In the genomic region with DNA sequence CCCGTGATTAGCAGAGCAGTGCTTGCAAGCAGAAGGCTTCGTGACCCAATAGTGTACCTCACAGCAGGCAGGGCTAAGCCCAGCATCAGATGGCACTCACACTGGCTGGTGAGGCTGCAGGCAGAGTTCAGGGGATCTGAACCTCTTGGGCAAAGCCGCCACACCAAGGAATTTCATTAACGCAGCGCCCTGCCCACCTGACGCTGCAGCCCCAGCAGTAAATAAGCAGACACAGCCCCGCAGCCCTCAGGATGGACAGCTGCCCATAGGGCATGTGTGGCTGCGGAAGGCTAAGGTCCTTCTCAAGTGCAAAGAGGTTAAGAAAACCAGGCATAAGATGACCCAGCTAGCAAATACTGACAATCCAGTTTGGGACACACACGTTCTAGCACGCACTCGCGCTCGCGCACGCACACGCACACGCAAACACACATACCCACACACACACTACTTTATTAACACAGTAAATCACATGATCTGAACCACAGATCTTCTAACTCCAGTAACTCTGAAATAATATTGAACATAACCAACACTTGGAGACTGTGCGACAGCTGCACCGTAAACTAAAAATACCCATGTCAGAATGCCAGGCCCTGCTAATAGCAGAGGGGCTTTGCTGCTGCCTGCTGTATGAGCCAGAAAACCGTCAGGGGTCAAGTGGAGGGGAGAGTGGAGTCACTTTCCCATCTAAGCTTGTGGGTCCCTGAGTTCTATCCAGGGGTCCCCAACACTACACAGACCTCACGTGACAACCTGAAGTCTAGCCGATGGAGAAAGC, we compare ENCODE assay signal across 8 mouse cellular contexts. TPM values are rescaled to one million over a fixed set of nuclear protein-coding genes. Genes with fewer than 3 reads are reported as not detected.
DNase-seq lines count a peak whose midpoint lies in the region; ATAC-seq and TF ChIP-seq lines count a peak whose summit lies in the region.

No protein-coding gene starts in this region.

- H3K27ac ChIP-seq in heart, embryonic 10.5 days = no peak overlapping the region
- H3K27ac ChIP-seq in liver, adult 2 months (replicated peaks; ENCODE audit: insufficient read depth, low read depth, low read length) = peak overlapping the region; percentile 70
- H3K27ac ChIP-seq in liver, postnatal 0 days (ENCODE audit: low read depth) = no peak overlapping the region
- H3K27ac ChIP-seq in heart, postnatal 0 days (ENCODE audit: low read depth) = peak overlapping the region; percentile 81

- H3K27me3 ChIP-seq in heart, embryonic 10.5 days (ENCODE audit: insufficient read depth, poor library complexity, severe bottlenecking) = no peaks in the 10 kb centered on the region
- no peaks in the 10 kb centered on the region for H3K27me3 ChIP-seq in liver, adult 2 months (ENCODE audit: control insufficient read depth, insufficient read depth, low read length)
- no peaks in the 10 kb centered on the region for H3K27me3 ChIP-seq in liver, postnatal 0 days (ENCODE audit: insufficient read depth, low read length)
- no peaks in the 10 kb centered on the region for H3K27me3 ChIP-seq in heart, postnatal 0 days (ENCODE audit: control insufficient read depth, insufficient read depth, low read length)
- no peaks in the 10 kb centered on the region for H3K27me3 ChIP-seq in myocyte (ENCODE audit: control insufficient read depth, insufficient read depth, insufficient read length)

- 0 out of 2 replicates have a peak, but pooled peaks cover 4% of the 10 kb centered on the region for H3K9me3 ChIP-seq in heart, embryonic 10.5 days
- H3K9me3 ChIP-seq in liver, postnatal 0 days (ENCODE audit: low read length) = peaks cover 2% of the 10 kb centered on the region; the same call in 1 of the 2 replicates
- no peaks in the 10 kb centered on the region for H3K9me3 ChIP-seq in heart, postnatal 0 days (replicated peaks; ENCODE audit: control insufficient read depth, low read length)

- no peak for DNase-seq in heart, embryonic 10.5 days (ENCODE audit: low spot score)
- DNase-seq in heart, adult 18-20 months = no peak
- DNase-seq in liver, adult 2 months (ENCODE audit: extremely low read depth, low read depth, low spot score) = no peak
- no peak for DNase-seq in liver, postnatal 0 days
- DNase-seq in heart, postnatal 0 days (ENCODE audit: low spot score) = peak; percentile 54
- no peak for DNase-seq in MN1 (ENCODE audit: low spot score)
- no peak for DNase-seq in urinary bladder, adult 18-20 months (ENCODE audit: low spot score in 2 of 2)

- peaks cover 6% of the 10 kb centered on the region; the same call in 1 of the 2 replicates for H3K79me2 ChIP-seq in liver, adult 2 months (ENCODE audit: control insufficient read depth, insufficient read depth, low read length)
- H3K79me2 ChIP-seq in myocyte (ENCODE audit: control insufficient read depth, insufficient read depth) = peaks cover 34% of the 10 kb centered on the region

- WGBS in heart, embryonic 10.5 days = 62% methylated on average over 22 of the region's 22 CpGs
- 83% methylated on average over 22 of the region's 22 CpGs for WGBS in liver, adult 2 months
- 89% methylated on average over 22 of the region's 22 CpGs for WGBS in liver, postnatal 0 days (ENCODE audit: insufficient replicate concordance)
- WGBS in heart, postnatal 0 days = 51% methylated on average over 22 of the region's 22 CpGs

- ATAC-seq in liver, postnatal 0 days = no peak
- ATAC-seq in heart, postnatal 0 days (ENCODE audit: insufficient read depth, low read depth) = peak; percentile 27

- peaks cover 9% of the 10 kb centered on the region for H3K4me1 ChIP-seq in heart, embryonic 10.5 days
- 0 out of 2 replicates have a peak, but pooled peaks cover 8% of the 10 kb centered on the region for H3K4me1 ChIP-seq in liver, adult 2 months (ENCODE audit: control insufficient read depth, insufficient read depth, low read length)
- no peaks in the 10 kb centered on the region for H3K4me1 ChIP-seq in liver, postnatal 0 days (ENCODE audit: insufficient read depth)
- 0 out of 2 replicates have a peak, but pooled peaks cover 11% of the 10 kb centered on the region for H3K4me1 ChIP-seq in heart, postnatal 0 days (ENCODE audit: control insufficient read depth, insufficient read depth)

- TF ChIP-seq EP300 in liver, postnatal 0 days (IDR thresholded peaks at IDR 0.05; ENCODE audit: low read depth) = no peak
- no peak for TF ChIP-seq EP300 in heart, postnatal 0 days (IDR thresholded peaks at IDR 0.05; ENCODE audit: low read depth)

- TF ChIP-seq POLR2A in liver, adult 2 months (IDR thresholded peaks at IDR 0.05; ENCODE audit: extremely low read depth, insufficient read depth, low read length) = no peak
- no peak for TF ChIP-seq POLR2A in myocyte (IDR thresholded peaks at IDR 0.05; ENCODE audit: insufficient read length, low read depth)

- H3K4me3 ChIP-seq in heart, embryonic 10.5 days = 0 out of 2 replicates have a peak overlapping the region, but pooled peaks have one; percentile 7
- no peak overlapping the region for H3K4me3 ChIP-seq in liver, adult 2 months (ENCODE audit: insufficient read depth, low read depth, low read length)
- no peak overlapping the region for H3K4me3 ChIP-seq in liver, postnatal 0 days (ENCODE audit: low read depth, low read length)
- no peak overlapping the region for H3K4me3 ChIP-seq in heart, postnatal 0 days (ENCODE audit: low read depth, low read length)
- no peak overlapping the region for H3K4me3 ChIP-seq in myocyte

- peak overlapping the region; percentile 7 for H3K9ac ChIP-seq in liver, adult 2 months (ENCODE audit: low read depth, low read length)
- no peak overlapping the region for H3K9ac ChIP-seq in liver, postnatal 0 days (replicated peaks)
- 0 out of 2 replicates have a peak overlapping the region, but pooled peaks have one; percentile 32 for H3K9ac ChIP-seq in heart, postnatal 0 days (replicated peaks; ENCODE audit: low read depth, low read length)

- H3K36me3 ChIP-seq in heart, embryonic 10.5 days = no peaks in the 10 kb centered on the region
- peaks cover 2% of the 10 kb centered on the region; the same call in 1 of the 2 replicates for H3K36me3 ChIP-seq in liver, adult 2 months (ENCODE audit: control insufficient read depth, insufficient read depth, low read length)
- H3K36me3 ChIP-seq in liver, postnatal 0 days (replicated peaks; ENCODE audit: insufficient read depth, low read length) = peaks cover 5% of the 10 kb centered on the region
- 0 out of 2 replicates have a peak, but pooled peaks cover 6% of the 10 kb centered on the region for H3K36me3 ChIP-seq in heart, postnatal 0 days (replicated peaks; ENCODE audit: control insufficient read depth, insufficient read depth, low read length)
- peaks cover 18% of the 10 kb centered on the region for H3K36me3 ChIP-seq in myocyte (ENCODE audit: control insufficient read depth, insufficient read depth)

- no peak overlapping the region for H3ac ChIP-seq in myocyte (ENCODE audit: control insufficient read depth, insufficient read length)

- TF ChIP-seq CTCF in liver, adult 2 months (IDR thresholded peaks at IDR 0.05; ENCODE audit: low read depth, low read length) = no peak
- TF ChIP-seq CTCF in liver, postnatal 0 days (IDR thresholded peaks at IDR 0.05; ENCODE audit: low read depth) = no peak
- TF ChIP-seq CTCF in heart, postnatal 0 days (IDR thresholded peaks at IDR 0.05; ENCODE audit: low read depth) = no peak

- H3K4me2 ChIP-seq in liver, postnatal 0 days (ENCODE audit: low read depth, low read length) = no peak overlapping the region
- H3K4me2 ChIP-seq in heart, postnatal 0 days (ENCODE audit: low read depth, low read length) = peak overlapping the region; percentile 36
- peak overlapping the region; percentile 68 for H3K4me2 ChIP-seq in myocyte (ENCODE audit: low read depth)

TF ChIP-seq in myocyte, 11 proteins besides CTCF, POLR2A, EP300 and RAD21:
- TF ChIP-seq TCF12 (IDR thresholded peaks at IDR 0.05; ENCODE audit: insufficient read depth, poor library complexity, severe bottlenecking) (peak; percentile 83), MYOG (IDR thresholded peaks at IDR 0.05; ENCODE audit: control insufficient read depth in 1 of 3, insufficient read depth in 1 of 3, insufficient read length in 2 of 3, low read depth in 2 of 3) (peak; percentile 66 to 99 (median 98)), TCF3 (IDR thresholded peaks at IDR 0.05; ENCODE audit: insufficient read length, low read depth) (peak; percentile 88), SRF (IDR thresholded peaks at IDR 0.05; ENCODE audit: control insufficient read depth, insufficient read length, low read depth) (no peak), MYOD1 (IDR thresholded peaks at IDR 0.05; ENCODE audit: control insufficient read depth in 1 of 3, insufficient read length in 2 of 3, low read depth in 2 of 3) (peak; percentile 86 to 96 (median 95))
TF ChIP-seq in myocyte: peak in this region for 4.

RNA-seq across cellular contexts. Expression of gene Syne3, which starts 30.5 kb away (rescaled TPM):
- 0.21 and 0.41 TPM in 2 replicates for polyA plus RNA-seq in heart, embryonic 10.5 days (2016; fragmentation: Nextera tagmentation; extraction: Ambion mirVana)
- total RNA-seq in heart, adult 18-20 months (2021) = 1 to 10 TPM; 7.9 to 8.3 TPM
- 3.8 and 4.8 TPM in 2 replicates for total RNA-seq in liver, adult 2 months (2014; rRNA removed)
- 0.81 and 1.6 TPM in 2 replicates for polyA plus RNA-seq in liver, adult 2 months (2012; rRNA removed)
- polyA plus RNA-seq in liver, postnatal 0 days (2015; fragmentation: Nextera tagmentation; extraction: Ambion mirVana) = 1.3 and 2.3 TPM in 2 replicates
- 5.0 TPM in 2 replicates for total RNA-seq in heart, postnatal 0 days (2014; rRNA removed; ENCODE audit: low replicate concordance)
- 1.8 TPM in 2 replicates for polyA plus RNA-seq in heart, postnatal 0 days (2015; fragmentation: Nextera tagmentation; extraction: Ambion mirVana)
- polyA plus RNA-seq in myocyte (2012; fragmentation: generic; extraction: Trizol) = 11.6 TPM

RNA-seq across cellular contexts. Expression of gene Glrx5, which starts 53.4 kb away (rescaled TPM):
- polyA plus RNA-seq in heart, embryonic 10.5 days (2016; fragmentation: Nextera tagmentation; extraction: Ambion mirVana) = 253 and 312 TPM in 2 replicates
- total RNA-seq in heart, adult 18-20 months (2021) = 100 to 1,000 TPM in 1 of 2 experiments, 10 to 100 TPM in 1; 83.8 to 111 TPM
- total RNA-seq in liver, adult 2 months (2014; rRNA removed) = 43.0 and 45.5 TPM in 2 replicates
- 144 and 157 TPM in 2 replicates for polyA plus RNA-seq in liver, adult 2 months (2012; rRNA removed)
- 349 and 355 TPM in 2 replicates for polyA plus RNA-seq in liver, postnatal 0 days (2015; fragmentation: Nextera tagmentation; extraction: Ambion mirVana)
- 44.7 and 87.7 TPM in 2 replicates for total RNA-seq in heart, postnatal 0 days (2014; rRNA removed; ENCODE audit: low replicate concordance)
- 210 and 217 TPM in 2 replicates for polyA plus RNA-seq in heart, postnatal 0 days (2015; fragmentation: Nextera tagmentation; extraction: Ambion mirVana)
- polyA plus RNA-seq in myocyte (2012; fragmentation: generic; extraction: Trizol) = 52.4 TPM

Comparison
In these comparisons a context has a peak if more than half of its experiments do, and no peak if none do; other contexts are left out.
1. H3K27ac ChIP-seq: peak in liver, adult 2 months (single experiment) and heart, postnatal 0 days (single experiment); none in heart, embryonic 10.5 days (single experiment) and liver, postnatal 0 days (single experiment).